22 mouse cellular contexts compared by ENCODE assay signal in genomic region chr3:107593632-107594031, GRCm38 (mm10). TPM values are rescaled to one million over a fixed set of nuclear protein-coding genes. Genes with fewer than 3 reads are reported as not detected.
A peak's percentile ranks its signal among the peaks of the same experiment; 100 is the strongest.
DNase-seq lines count a peak whose midpoint lies in the region; ATAC-seq lines count a peak whose summit lies in the region.
"Had no signal": no experiment of that assay in that cellular context is flagged by ENCODE, and none has a peak within 500 bp of the region (broad histone marks: within the 10 kb centered on the region; RNA-seq: fewer than 3 reads in every experiment).

No protein-coding gene starts in this region.

- no peaks in the 10 kb centered on the region for H3K9me3 ChIP-seq in limb, embryonic 11.5 days (ENCODE audit: control insufficient read depth, low read length)
- H3K9me3 ChIP-seq: forebrain, embryonic 13.5 days; heart, embryonic 13.5 days; hindbrain, embryonic 12.5 days had no signal

- H3K36me3 ChIP-seq in limb, embryonic 11.5 days (ENCODE audit: control insufficient read depth, insufficient read depth, low read length), result no peaks in the 10 kb centered on the region
- H3K36me3 ChIP-seq: heart, embryonic 13.5 days; hindbrain, embryonic 12.5 days had no signal

- ATAC-seq in limb, embryonic 11.5 days (ENCODE audit: insufficient number of reproducible peaks, low FRiP score, low TSS enrichment, low read depth), result no peak
- ATAC-seq: forebrain, embryonic 13.5 days; hindbrain, embryonic 16.5 days had no signal

- no peak overlapping the region for H3K9ac ChIP-seq in limb, embryonic 11.5 days (ENCODE audit: low read length)
- H3K9ac ChIP-seq: forebrain, embryonic 13.5 days; heart, embryonic 13.5 days; hindbrain, embryonic 12.5 days had no signal

- 2% methylated on average over 2 of the region's 2 CpGs for WGBS in limb, embryonic 11.5 days

- peaks cover 19% of the 10 kb centered on the region for H3K27me3 ChIP-seq in limb, embryonic 11.5 days (ENCODE audit: control insufficient read depth, insufficient read depth, low read length)

- H3K4me3 ChIP-seq in limb, embryonic 11.5 days (ENCODE audit: low read depth, low read length), result no peak overlapping the region
- H3K4me3 ChIP-seq: forebrain, embryonic 13.5 days; heart, embryonic 13.5 days; hindbrain, embryonic 12.5 days had no signal

- H3K27ac ChIP-seq in limb, embryonic 11.5 days (replicated peaks; ENCODE audit: low read depth, low read length), result no peak overlapping the region
- H3K27ac ChIP-seq: forebrain, embryonic 13.5 days; heart, embryonic 13.5 days; hindbrain, embryonic 12.5 days had no signal

- H3K4me1 ChIP-seq in limb, embryonic 11.5 days (ENCODE audit: control insufficient read depth, insufficient read depth, low read length), result peaks cover 28% of the 10 kb centered on the region

- peak; percentile 82 for DNase-seq in heart, adult 11 months
- DNase-seq in heart, adult 9 months (ENCODE audit: low spot score in 2 of 2), result no peak
- DNase-seq in forelimb bud, embryonic 11.5 days (ENCODE audit: low read depth, low spot score), result peak; percentile 67
- peak; percentile 64 for DNase-seq in limb, embryonic 11.5 days (ENCODE audit: low spot score)
- no peak for DNase-seq in spleen, postnatal 14 days (ENCODE audit: low spot score in 2 of 2)
- no peak for DNase-seq in right cerebral cortex, adult 18-20 months
- no peak for DNase-seq in spleen, adult 18-20 months
- DNase-seq: adrenal gland, postnatal 10 days; cerebellum, adult 11-12 months; cerebellum, adult 9-10 months; cerebellum, postnatal 25 days; gastrocnemius, postnatal 10 days; heart, postnatal 36 days; kidney, adult 18-20 months had no signal

- H3K4me2 ChIP-seq in limb, embryonic 11.5 days (ENCODE audit: low read depth, severe bottlenecking), result no peak overlapping the region
- H3K4me2 ChIP-seq: heart, embryonic 13.5 days; hindbrain, embryonic 12.5 days had no signal

RNA-seq across cellular contexts. Expression of gene Alx3, which starts 1.2 kb away (rescaled TPM):
- polyA plus RNA-seq in limb, embryonic 11.5 days (2014; fragmentation: Nextera tagmentation; extraction: Ambion mirVana), result 19.9 and 20.2 TPM in 2 replicates
- polyA plus RNA-seq: gonadal fat pad, adult 2 months; heart, postnatal 0 days; intestine, embryonic 14.5 days had no signal

RNA-seq across cellular contexts. Expression of gene Gm10961, which starts 37.5 kb away (rescaled TPM):
- not detected in 2 replicates for polyA plus RNA-seq in limb, embryonic 11.5 days (2014; fragmentation: Nextera tagmentation; extraction: Ambion mirVana)
- polyA plus RNA-seq: cortical plate, adult 2 months; forebrain, embryonic 13.5 days; gonadal fat pad, adult 2 months; heart, embryonic 13.5 days; heart, postnatal 0 days; hindbrain, embryonic 12.5 days; hindbrain, embryonic 16.5 days; intestine, embryonic 14.5 days had no signal

RNA-seq across cellular contexts. Expression of gene Strip1, which starts 37.9 kb away (rescaled TPM):
- 76.1 and 78.4 TPM in 2 replicates for polyA plus RNA-seq in limb, embryonic 11.5 days (2014; fragmentation: Nextera tagmentation; extraction: Ambion mirVana)

RNA-seq across cellular contexts. Expression of gene Ubl4b, which starts 38.8 kb away (rescaled TPM):
- polyA plus RNA-seq in limb, embryonic 11.5 days (2014; fragmentation: Nextera tagmentation; extraction: Ambion mirVana), result 0.17 and 0.23 TPM in 2 replicates
- polyA plus RNA-seq: cortical plate, adult 2 months; forebrain, embryonic 13.5 days; heart, embryonic 13.5 days; heart, postnatal 0 days; hindbrain, embryonic 12.5 days; hindbrain, embryonic 16.5 days; intestine, embryonic 14.5 days had no signal

Comparison
In these comparisons a context has a peak if more than half of its experiments do, and no peak if none do; other contexts are left out.
1. DNase-seq: peak in heart, adult 11 months (single experiment), forelimb bud, embryonic 11.5 days (single experiment) and limb, embryonic 11.5 days (single experiment); none in heart, adult 9 months (0 of 2), spleen, postnatal 14 days (0 of 2), right cerebral cortex, adult 18-20 months (single experiment) and spleen, adult 18-20 months (0 of 2).